In genomic region chr11:34272016-34272415, GRCm38 (mm10) we compare ENCODE assay signal across 17 mouse cellular contexts. TPM values are rescaled to one million over a fixed set of nuclear protein-coding genes. Genes with fewer than 3 reads are reported as not detected.
DNase-seq lines count a peak whose midpoint lies in the region; ATAC-seq and TF ChIP-seq lines count a peak whose summit lies in the region.
"Had no signal": no experiment of that assay in that cellular context is flagged by ENCODE, and none has a peak within 500 bp of the region (broad histone marks: within the 10 kb centered on the region; RNA-seq: fewer than 3 reads in every experiment).

No protein-coding gene starts in this region.

- intact Hi-C loops in left cerebral cortex, postnatal 4 days (cut with DNase I): no loop called here
- intact Hi-C loops in left cerebral cortex, adult 2 months (cut with DNase I): no loop called here

- H3K4me1 ChIP-seq in forebrain, embryonic 13.5 days: peaks cover 31% of the 10 kb centered on the region
- H3K4me1 ChIP-seq in forebrain, embryonic 12.5 days: peaks cover 20% of the 10 kb centered on the region
- H3K4me1 ChIP-seq: lung, embryonic 15.5 days had no signal

- H3K9me3 ChIP-seq in forebrain, embryonic 13.5 days (replicated peaks): no peaks in the 10 kb centered on the region
- no peaks in the 10 kb centered on the region for H3K9me3 ChIP-seq in forebrain, embryonic 12.5 days
- H3K9me3 ChIP-seq: lung, embryonic 15.5 days; neural tube, embryonic 15.5 days had no signal

- H3K36me3 ChIP-seq in forebrain, embryonic 13.5 days (ENCODE audit: poor library complexity, severe bottlenecking): no peaks in the 10 kb centered on the region
- H3K36me3 ChIP-seq in forebrain, embryonic 12.5 days (replicated peaks): no peaks in the 10 kb centered on the region
- H3K36me3 ChIP-seq: lung, embryonic 15.5 days; neural tube, embryonic 15.5 days had no signal

- no peaks in the 10 kb centered on the region for H3K27me3 ChIP-seq in forebrain, embryonic 13.5 days
- H3K27me3 ChIP-seq in forebrain, embryonic 12.5 days: peaks cover 7% of the 10 kb centered on the region; the same call in 1 of the 2 replicates
- H3K27me3 ChIP-seq: lung, embryonic 15.5 days had no signal

- peak; percentile 18 for DNase-seq in left cerebral cortex, postnatal 4 days
- DNase-seq in left cerebral cortex, adult 2 months (ENCODE audit: extremely low spot score in 1 of 2, low spot score in 2 of 2): no peak
- DNase-seq in embryo, embryonic 11 days: peak; percentile 42
- peak; percentile 26 for DNase-seq in retina, embryonic 14.5 days (ENCODE audit: low spot score)
- DNase-seq in adrenal gland, postnatal 36 days: no peak
- DNase-seq: B cell, adult 2 months; cerebellum, adult 11 months; heart, postnatal 10 days; kidney, adult 9 months; kidney, postnatal 4 days; thymus, postnatal 4 days had no signal

- peak; percentile 48; the same call in 1 of the 2 replicates for ATAC-seq in forebrain, embryonic 13.5 days
- no peak; the same call in 1 of the 2 replicates for ATAC-seq in forebrain, embryonic 12.5 days (ENCODE audit: low FRiP score)

- no peak overlapping the region for H3K4me2 ChIP-seq in forebrain, embryonic 13.5 days
- no peak overlapping the region for H3K4me2 ChIP-seq in forebrain, embryonic 12.5 days
- H3K4me2 ChIP-seq: liver, embryonic 11.5 days; lung, embryonic 15.5 days; neural tube, embryonic 15.5 days had no signal

- 15% methylated on average over 10 of the region's 10 CpGs for WGBS in forebrain, embryonic 13.5 days
- 23% methylated on average over 10 of the region's 10 CpGs for WGBS in forebrain, embryonic 12.5 days

- no peak overlapping the region for H3K27ac ChIP-seq in forebrain, embryonic 13.5 days
- H3K27ac ChIP-seq in forebrain, embryonic 12.5 days: no peak overlapping the region
- H3K27ac ChIP-seq in left cerebral cortex, adult 2 months: no peak overlapping the region
- H3K27ac ChIP-seq: lung, embryonic 15.5 days; neural tube, embryonic 15.5 days had no signal

- no peak overlapping the region for H3K4me3 ChIP-seq in forebrain, embryonic 13.5 days
- H3K4me3 ChIP-seq in forebrain, embryonic 12.5 days (replicated peaks): no peak overlapping the region
- no peak overlapping the region for H3K4me3 ChIP-seq in left cerebral cortex, adult 2 months
- H3K4me3 ChIP-seq: lung, embryonic 15.5 days; neural tube, embryonic 15.5 days had no signal

- no peak overlapping the region for H3K9ac ChIP-seq in forebrain, embryonic 13.5 days
- no peak overlapping the region for H3K9ac ChIP-seq in forebrain, embryonic 12.5 days
- H3K9ac ChIP-seq: lung, embryonic 15.5 days; neural tube, embryonic 15.5 days had no signal

- no peak for TF ChIP-seq CTCF in left cerebral cortex, adult 2 months (IDR thresholded peaks at IDR 0.05)

RNA-seq across cellular contexts. Expression of gene Fam196b, which starts 42.6 kb away (rescaled TPM):
- polyA plus RNA-seq in forebrain, embryonic 13.5 days (2015; fragmentation: Nextera tagmentation; extraction: Ambion mirVana): 1.4 and 1.5 TPM in 2 replicates
- polyA plus RNA-seq in forebrain, embryonic 12.5 days (2016; fragmentation: Nextera tagmentation; extraction: Ambion mirVana): 0.86 and 1.7 TPM in 2 replicates
- 1 to 10 TPM; 2.3 to 2.7 TPM for total RNA-seq in left cerebral cortex, postnatal 4 days (2021)
- 1 to 10 TPM; 1.2 to 1.7 TPM for total RNA-seq in left cerebral cortex, adult 2 months (2021)
- total RNA-seq in adrenal gland, postnatal 36 days (2021): under 1 TPM in 1 of 2 experiments, not detected in 1; 0.07 TPM
- total RNA-seq: heart, postnatal 10 days; megakaryocyte progenitor cell, adult 5-6 weeks had no signal

Comparison
In these comparisons a context has a peak if more than half of its experiments do, and no peak if none do; other contexts are left out.
1. DNase-seq: peak in left cerebral cortex, postnatal 4 days (single experiment), embryo, embryonic 11 days (single experiment) and retina, embryonic 14.5 days (single experiment); none in left cerebral cortex, adult 2 months (0 of 2) and adrenal gland, postnatal 36 days (0 of 2).